Mouse (Mus musculus) brain, embryonic 14.5 days (tissue): Measurements from ENCODE around the gene Lep. TPM values are rescaled to one million over a fixed set of nuclear protein-coding genes. Genes with fewer than 3 reads are reported as not detected.

Experiments used
- DNase-seq: peaks from one replicate; pipeline ENCODE4 v3.0.0-alpha.2; 2011; ENCODE audit warnings: low read depth
- CTCF ChIP-seq: fragments of 200-500 bp; IDR thresholded peaks from 2 replicates; pipeline ENCODE4 v1.5.1; 2012; ENCODE audit warnings: inconsistent platforms, mild to moderate bottlenecking, moderate library complexity, borderline replicate concordance; ENCODE audit not compliant: insufficient read depth, insufficient read length; ENCODE audit errors: extremely low read depth
- POLR2A ChIP-seq: fragments of 200-500 bp; IDR thresholded peaks from 2 replicates; pipeline ENCODE4 v1.6.1; 2012; ENCODE audit warnings: mild to moderate bottlenecking, inconsistent platforms, borderline replicate concordance; ENCODE audit not compliant: poor library complexity, insufficient read depth, insufficient read length, severe bottlenecking; ENCODE audit errors: extremely low read depth
- polyA plus RNA-seq: library from polyadenylated mRNA; depleted of rRNA; stranded (reverse); fragments of >200 nt; gene quantifications from 2 replicates; pipeline ENCODE4 v1.2.3, GENCODE M21; 2012; rRNA removed

Lep gene
- polyA plus RNA-seq, 1 experiment, result not detected

DNA sequence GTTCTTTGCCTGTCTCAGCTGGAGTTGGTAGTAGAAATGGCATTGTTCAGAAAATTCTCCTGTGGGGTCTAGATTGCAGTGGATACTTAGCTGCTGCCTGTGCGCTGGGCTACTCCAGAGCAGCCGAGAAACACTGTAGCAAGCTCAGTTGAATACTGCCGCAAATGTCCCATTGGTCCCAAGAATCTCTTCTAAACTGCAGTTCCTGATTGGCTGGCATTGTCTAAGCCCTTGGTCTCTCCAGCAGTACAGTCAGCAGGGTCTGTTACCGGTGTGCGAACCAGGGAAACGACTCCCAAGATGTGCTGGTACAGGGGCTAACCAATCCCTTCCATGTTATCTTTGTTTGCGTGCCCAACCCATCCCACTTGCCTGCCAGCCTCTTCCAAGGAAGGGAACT lies 32.2 kb downstream of the Lep start:
- no peak for TF ChIP-seq POLR2A
- TF ChIP-seq CTCF, result no peak
- no peak for DNase-seq

DNA sequence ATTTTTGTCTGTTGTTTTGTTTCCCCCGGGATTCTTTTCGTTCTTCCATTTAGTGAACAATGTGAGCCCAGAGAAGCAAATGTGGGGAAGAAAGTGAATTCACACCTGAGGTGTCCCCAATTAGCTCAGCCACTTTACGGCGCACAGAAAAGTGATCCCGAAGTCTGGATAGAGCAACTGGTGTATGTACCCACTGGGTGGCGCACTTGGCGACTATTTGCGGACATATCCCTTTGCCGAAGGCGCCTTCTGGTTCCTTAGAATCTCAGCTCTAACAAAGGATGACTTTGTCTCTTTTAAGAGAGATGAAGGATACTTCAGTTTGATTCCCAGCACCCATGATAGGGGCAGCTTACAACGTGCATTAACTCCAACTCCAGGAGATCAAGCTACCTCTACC lies 32.9 kb downstream of the Lep start:
- no peak for DNase-seq
- no peak for TF ChIP-seq POLR2A
- no peak for TF ChIP-seq CTCF

DNA sequence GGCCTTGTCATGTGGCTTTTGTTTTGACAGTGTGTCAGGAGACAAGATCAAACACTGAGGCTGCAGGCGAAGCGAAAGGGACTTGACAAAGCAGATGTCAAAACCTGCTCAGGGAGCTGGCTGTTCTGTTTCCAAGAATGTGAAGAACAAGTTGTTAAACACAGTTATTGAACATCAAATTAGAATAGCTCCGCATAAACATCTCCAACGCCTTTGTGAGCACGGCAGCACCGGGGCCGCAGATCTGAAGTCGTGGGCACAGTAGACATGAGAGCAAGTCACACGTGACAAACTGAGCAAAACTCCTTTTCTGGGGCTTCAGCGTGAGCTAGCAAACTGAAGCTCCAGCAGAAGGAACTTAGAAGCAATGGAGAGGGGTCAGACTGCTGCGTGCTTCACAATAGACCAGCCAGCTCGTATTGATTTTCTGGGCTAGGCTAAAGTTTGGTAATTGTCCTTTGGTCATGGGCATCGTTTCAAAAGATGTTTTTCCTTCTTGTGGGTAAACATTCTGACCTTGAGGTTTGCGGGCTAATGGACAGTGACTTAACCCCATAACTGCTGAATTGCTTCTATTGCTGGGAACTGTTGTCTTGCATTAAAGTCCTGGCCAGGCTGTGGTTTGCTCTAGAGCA lies 39.6 kb downstream of the Lep start:
- peak; percentile 26 for DNase-seq
- TF ChIP-seq CTCF (no peak), POLR2A (no peak)

DNA sequence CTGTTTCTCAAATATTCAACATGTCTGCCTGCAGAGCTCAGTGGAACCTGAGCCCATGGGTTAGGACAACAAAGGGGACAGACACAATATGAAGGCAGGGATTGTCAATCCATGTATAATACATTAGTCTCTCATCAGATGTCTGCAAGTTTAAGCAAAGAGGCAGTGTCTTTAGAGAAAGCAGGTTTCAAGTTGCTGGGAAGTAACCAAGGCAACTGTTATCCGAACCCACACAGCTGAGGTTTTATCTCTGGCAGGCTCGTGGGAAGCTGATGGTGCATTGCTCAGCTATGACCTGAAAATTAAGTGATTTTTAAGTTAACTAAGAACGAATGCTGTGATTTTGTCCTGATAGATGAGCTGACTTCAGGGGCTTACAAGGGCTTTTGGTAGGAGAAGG lies 40.4 kb downstream of the Lep start:
- TF ChIP-seq CTCF (no peak), POLR2A (no peak)
- peak; percentile 30 for DNase-seq

DNA sequence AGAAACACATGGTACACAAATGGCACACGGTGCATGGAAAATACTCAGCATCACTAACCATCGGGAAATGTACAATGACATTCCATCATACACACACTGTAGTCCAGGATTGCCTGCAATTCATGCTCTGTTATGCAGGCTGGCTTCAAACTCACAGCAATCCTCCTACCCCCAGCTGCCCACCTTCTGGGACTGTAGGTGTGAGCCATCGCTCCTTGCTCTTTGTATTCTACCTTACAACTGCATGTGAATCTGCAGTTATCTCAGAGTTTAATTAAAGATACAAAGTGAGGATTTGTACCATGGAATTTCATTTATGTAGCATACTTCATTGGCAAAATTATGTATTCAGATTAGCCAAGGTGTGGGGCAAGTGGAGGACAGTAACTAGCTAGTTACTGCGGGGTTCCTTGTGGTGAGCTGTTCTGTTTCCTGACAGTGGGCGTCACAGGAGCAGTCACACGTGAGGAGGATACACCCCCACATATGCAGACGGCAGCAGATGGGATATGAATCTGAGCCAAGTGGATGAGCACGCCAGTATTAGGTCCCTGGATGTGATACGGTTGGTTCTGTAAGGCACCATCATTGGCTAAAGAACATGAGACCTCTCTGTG lies 41.3 kb downstream of the Lep start:
- TF ChIP-seq POLR2A, result no peak
- no peak for TF ChIP-seq CTCF
- DNase-seq, result peak; percentile 69

DNA sequence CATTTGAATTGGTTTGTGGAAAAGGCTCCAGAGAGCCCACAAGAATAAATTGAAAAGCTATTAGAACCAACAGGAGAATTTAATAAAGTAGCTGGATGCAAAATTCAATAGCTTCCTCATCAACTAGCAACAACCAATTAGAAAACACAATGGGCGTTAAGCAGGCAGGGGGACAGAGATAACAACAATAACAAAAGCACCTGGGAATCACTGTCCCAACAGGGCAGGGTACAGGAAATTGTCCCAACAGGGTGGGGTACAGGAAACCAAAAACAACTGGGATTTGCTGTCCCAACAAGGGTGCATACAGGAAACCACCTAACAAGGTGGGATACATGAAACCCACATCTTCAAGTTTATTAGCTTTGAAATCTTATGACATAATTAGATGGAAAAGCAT lies 48.4 kb downstream of the Lep start:
- no peak for TF ChIP-seq POLR2A
- TF ChIP-seq CTCF, result no peak
- DNase-seq, result no peak

DNA sequence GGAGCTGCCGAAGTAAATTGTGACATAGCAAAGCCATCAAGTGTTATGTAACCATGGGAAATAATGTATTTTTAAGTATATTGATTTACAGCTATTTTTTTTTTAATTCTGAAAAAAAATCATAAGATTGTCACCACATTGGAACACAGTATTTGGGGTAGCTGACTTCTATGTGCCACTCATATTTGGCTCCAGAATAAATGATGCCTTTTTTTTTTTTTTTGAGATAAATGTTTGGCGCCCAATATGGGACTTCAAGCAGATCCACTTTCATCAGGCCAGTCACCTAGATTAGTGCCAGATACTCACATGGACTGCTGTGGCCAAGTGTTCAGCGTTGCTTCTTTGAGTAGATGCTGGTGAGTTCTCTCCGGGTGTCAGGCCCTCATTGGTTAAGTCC lies 51.5 kb downstream of the Lep start:
- no peak for TF ChIP-seq CTCF
- no peak for TF ChIP-seq POLR2A
- no peak for DNase-seq

DNA sequence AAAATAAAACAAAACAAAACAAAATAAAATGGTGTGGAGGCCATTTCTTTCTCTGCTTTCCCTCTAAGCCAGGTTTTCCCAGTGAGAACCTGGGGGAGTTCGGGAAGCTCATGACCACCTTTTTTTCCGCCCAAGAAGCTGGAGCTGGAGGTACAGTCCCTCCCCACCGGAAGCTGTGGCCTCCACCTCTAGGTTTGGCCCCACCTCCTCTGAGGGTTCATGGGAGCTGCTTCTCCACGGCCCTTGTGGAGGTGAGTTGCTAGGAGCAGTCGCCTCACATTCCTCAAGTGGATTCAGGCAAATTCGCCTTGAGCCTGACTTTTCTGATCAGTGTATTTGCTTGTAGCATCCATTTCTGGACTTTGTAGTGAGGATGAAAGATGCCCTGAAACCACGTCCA lies 55.7 kb downstream of the Lep start:
- DNase-seq, result no peak
- TF ChIP-seq POLR2A (no peak), CTCF (no peak)

DNA sequence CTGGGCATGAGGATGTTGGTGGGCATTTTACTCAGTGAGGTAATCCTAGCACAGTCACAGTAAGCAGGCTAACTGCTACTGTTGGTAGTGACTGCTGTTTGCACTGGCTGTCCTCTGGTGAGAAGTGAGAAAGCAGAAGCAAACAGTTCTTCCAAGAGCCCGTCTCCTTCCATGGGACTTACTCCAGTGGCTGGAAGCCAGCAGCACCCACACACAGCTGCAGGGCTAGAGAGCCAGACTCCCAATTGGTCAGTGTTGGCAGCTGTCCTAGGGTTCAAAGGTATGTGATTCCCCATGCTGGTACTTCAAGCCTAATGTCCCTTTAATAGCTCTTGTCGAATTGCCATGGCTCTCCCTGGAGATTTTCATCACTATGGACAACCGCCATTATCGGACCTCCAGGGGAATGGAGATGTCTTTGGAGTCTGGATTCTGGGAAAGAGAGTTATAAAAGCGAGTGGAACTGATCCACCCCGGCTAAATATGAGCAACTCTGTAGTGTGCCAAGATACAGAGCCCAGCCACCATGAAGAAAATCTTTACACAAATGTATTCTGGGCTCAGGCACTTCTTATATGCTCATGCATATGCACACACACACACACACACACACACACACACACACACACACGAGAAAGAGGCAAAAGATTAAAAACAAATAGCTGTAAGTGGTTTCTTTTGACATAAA lies 57.5 kb downstream of the Lep start:
- TF ChIP-seq CTCF, result no peak
- no peak for TF ChIP-seq POLR2A
- peak; percentile 39 for DNase-seq

DNA sequence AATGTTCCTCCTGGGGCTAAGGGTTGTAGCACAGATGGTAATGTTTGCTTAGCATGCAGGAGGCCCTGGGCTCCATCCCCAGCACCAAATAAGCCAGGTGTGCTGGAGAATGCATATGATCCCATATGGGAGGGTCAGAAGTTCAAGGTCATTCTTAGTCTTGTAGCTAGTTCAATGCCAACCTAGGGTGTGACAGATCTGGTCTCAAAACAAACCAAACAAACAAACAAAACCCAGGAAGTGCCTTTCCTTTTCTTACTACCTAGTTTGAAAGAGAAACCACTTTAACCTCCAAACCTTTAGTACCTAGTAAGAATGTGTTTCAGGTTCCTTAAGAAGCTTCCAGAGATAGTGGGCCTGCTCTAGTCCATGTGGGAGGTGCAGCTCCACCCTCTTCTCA lies 58.2 kb downstream of the Lep start:
- DNase-seq, result no peak
- TF ChIP-seq CTCF, result no peak
- TF ChIP-seq POLR2A, result no peak

DNA sequence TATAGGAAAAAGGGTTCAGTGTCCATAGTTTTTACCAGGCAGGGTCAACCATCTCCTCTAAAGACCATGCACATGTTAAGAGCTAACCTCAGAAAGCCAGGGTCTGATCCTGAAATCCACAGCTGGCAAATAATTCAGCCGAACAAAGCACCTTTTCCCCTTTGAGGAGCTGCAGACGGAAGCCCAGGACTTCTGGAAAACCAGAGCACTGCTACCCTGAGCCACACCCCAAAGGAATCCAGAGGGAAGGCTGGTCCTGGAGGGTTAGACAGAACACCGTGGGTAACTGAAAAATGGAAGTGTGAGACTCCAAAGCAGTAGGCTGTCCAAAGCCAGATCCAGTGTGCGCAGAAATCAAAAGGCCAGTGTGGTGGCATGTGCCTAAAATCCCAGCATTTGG lies 58.9 kb downstream of the Lep start:
- no peak for DNase-seq
- TF ChIP-seq CTCF, result no peak
- TF ChIP-seq POLR2A, result no peak

DNA sequence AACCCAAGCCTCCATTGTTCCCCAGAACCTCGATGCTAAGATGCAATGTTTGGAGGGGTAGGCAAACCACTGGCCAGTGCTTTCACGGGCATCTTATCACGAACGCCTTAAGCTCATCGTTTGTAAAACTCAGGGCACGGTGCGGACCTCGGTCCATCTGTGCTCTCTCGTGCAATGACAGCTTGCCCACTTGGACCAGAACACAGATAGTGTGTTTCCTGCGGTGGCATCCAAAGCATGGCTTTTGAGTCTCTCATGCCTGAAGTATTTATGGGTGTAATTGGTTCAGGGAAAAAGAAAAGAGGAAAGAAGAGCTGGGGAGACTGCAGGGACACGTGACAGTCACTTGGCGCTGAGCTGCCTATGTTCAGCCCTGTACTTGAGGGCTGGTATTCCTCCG lies 60.0 kb downstream of the Lep start:
- no peak for TF ChIP-seq POLR2A
- TF ChIP-seq CTCF, result no peak
- DNase-seq, result no peak

Other genes with a start within 250 kb of the Lep start
- gene Lrrc4, start 228.5 kb upstream of the Lep start, polyA plus RNA-seq, result 23.4 and 28.4 TPM in 2 replicates
- 64.6 and 77.4 TPM in 2 replicates for gene Rbm28, start 104.8 kb downstream of the Lep start, polyA plus RNA-seq
- 7.5 and 11.1 TPM in 2 replicates for gene Prrt4, start 119.4 kb downstream of the Lep start, polyA plus RNA-seq
- 49.2 and 52.9 TPM in 2 replicates for gene Impdh1, start 156.1 kb downstream of the Lep start, polyA plus RNA-seq
- gene Hilpda, start 212.3 kb downstream of the Lep start, polyA plus RNA-seq, result 26.4 and 43.9 TPM in 2 replicates
- gene Fam71f2, start 219.4 kb downstream of the Lep start, polyA plus RNA-seq, result 1.5 and 3.1 TPM in 2 replicates